Mouse (Mus musculus): ENCODE measurements at regions not wholly inside any gene's neighbourhood (a gene's known extent, or its start where the extent isn't known, plus 50 kb on each side); places are given as distances from the start of the nearest gene placed in this dataset.

- H3K9ac ChIP-seq: no peak overlapping the region
- no peaks in the 10 kb centered on the region for H3K9me3 ChIP-seq
- no peaks in the 10 kb centered on the region for H3K27me3 ChIP-seq
- no peak overlapping the region for H3K27ac ChIP-seq (replicated peaks)
- no peaks in the 10 kb centered on the region for H3K36me3 ChIP-seq
- H3K4me3 ChIP-seq: no peak overlapping the region
- H3K4me2 ChIP-seq: no peak overlapping the region
- 90% methylated on average over 3 of the region's 3 CpGs for WGBS
- no peaks in the 10 kb centered on the region for H3K4me1 ChIP-seq (replicated peaks)
- no peak for ATAC-seq (ENCODE audit: low FRiP score, low read depth)
Observed at GRCm38 (mm10) chr1:71990936-71991335, 221.2 kb downstream of the Mreg start.

GRCm38 (mm10) chr1:71988086-71988485 is 224.0 kb downstream of the Mreg start:
- no peak overlapping the region for H3K9ac ChIP-seq
- no peaks in the 10 kb centered on the region for H3K9me3 ChIP-seq
- no peaks in the 10 kb centered on the region for H3K4me1 ChIP-seq (replicated peaks)
- WGBS: 93% methylated on average over 3 of the region's 3 CpGs
- H3K27me3 ChIP-seq: no peaks in the 10 kb centered on the region
- H3K4me3 ChIP-seq: no peak overlapping the region
- no peak overlapping the region for H3K4me2 ChIP-seq
- no peaks in the 10 kb centered on the region for H3K36me3 ChIP-seq
- no peak for ATAC-seq (ENCODE audit: low FRiP score, low read depth)
- H3K27ac ChIP-seq (replicated peaks): no peak overlapping the region

- Histone ChIP-seq H3K27ac (replicated peaks) (no peak overlapping the region), H3K4me1 (replicated peaks) (no peaks in the 10 kb centered on the region), H3K9me3 (no peaks in the 10 kb centered on the region), H3K4me3 (no peak overlapping the region), H3K36me3 (no peaks in the 10 kb centered on the region), H3K27me3 (no peaks in the 10 kb centered on the region), H3K4me2 (no peak overlapping the region), H3K9ac (no peak overlapping the region)
- 85% methylated on average over 1 of the region's 1 CpGs for WGBS
- ATAC-seq (ENCODE audit: low FRiP score, low read depth): no peak
Observed at GRCm38 (mm10) chr1:71986047-71986446, 226.1 kb downstream of the Mreg start.

GRCm38 (mm10) chr1:71983786-71984185 is 228.3 kb downstream of the Mreg start:
- H3K36me3 ChIP-seq: no peaks in the 10 kb centered on the region
- H3K27ac ChIP-seq (replicated peaks): no peak overlapping the region
- no peaks in the 10 kb centered on the region for H3K4me1 ChIP-seq (replicated peaks)
- no peak overlapping the region for H3K9ac ChIP-seq
- H3K9me3 ChIP-seq: no peaks in the 10 kb centered on the region
- no peaks in the 10 kb centered on the region for H3K27me3 ChIP-seq
- H3K4me2 ChIP-seq: no peak overlapping the region
- ATAC-seq (ENCODE audit: low FRiP score, low read depth): no peak
- WGBS: 86% methylated on average over 7 of the region's 7 CpGs
- no peak overlapping the region for H3K4me3 ChIP-seq

- Histone ChIP-seq H3K27ac (replicated peaks) (no peak overlapping the region), H3K27me3 (no peaks in the 10 kb centered on the region), H3K4me2 (no peak overlapping the region), H3K4me1 (replicated peaks) (no peaks in the 10 kb centered on the region), H3K4me3 (no peak overlapping the region), H3K36me3 (no peaks in the 10 kb centered on the region), H3K9ac (no peak overlapping the region), H3K9me3 (no peaks in the 10 kb centered on the region)
- WGBS: 82% methylated on average over 5 of the region's 5 CpGs
- ATAC-seq (ENCODE audit: low FRiP score, low read depth): no peak
Observed at GRCm38 (mm10) chr1:71982423-71983262, 229.5 kb downstream of the Mreg start.

GRCm38 (mm10) chr1:71980624-71981023 is 231.5 kb downstream of the Mreg start:
- H3K4me1 ChIP-seq (replicated peaks): no peaks in the 10 kb centered on the region
- no peak overlapping the region for H3K9ac ChIP-seq
- no peaks in the 10 kb centered on the region for H3K9me3 ChIP-seq
- H3K4me2 ChIP-seq: no peak overlapping the region
- H3K27ac ChIP-seq (replicated peaks): no peak overlapping the region
- no peaks in the 10 kb centered on the region for H3K27me3 ChIP-seq
- 94% methylated on average over 4 of the region's 4 CpGs for WGBS
- ATAC-seq (ENCODE audit: low FRiP score, low read depth): no peak
- no peaks in the 10 kb centered on the region for H3K36me3 ChIP-seq
- no peak overlapping the region for H3K4me3 ChIP-seq

GRCm38 (mm10) chr1:71979261-71979660 is 232.8 kb downstream of the Mreg start:
- no peak for ATAC-seq (ENCODE audit: low FRiP score, low read depth)
- H3K4me1 ChIP-seq (replicated peaks): no peaks in the 10 kb centered on the region
- no peak overlapping the region for H3K27ac ChIP-seq (replicated peaks)
- H3K4me2 ChIP-seq: no peak overlapping the region
- no peak overlapping the region for H3K4me3 ChIP-seq
- no peak overlapping the region for H3K9ac ChIP-seq
- 68% methylated on average over 4 of the region's 4 CpGs for WGBS
- H3K36me3 ChIP-seq: no peaks in the 10 kb centered on the region
- no peaks in the 10 kb centered on the region for H3K9me3 ChIP-seq
- H3K27me3 ChIP-seq: no peaks in the 10 kb centered on the region

- 87% methylated on average over 5 of the region's 5 CpGs for WGBS
Observed at GRCm38 (mm10) chr1:71977361-71977760, 234.7 kb downstream of the Mreg start.

GRCm38 (mm10) chr1:71974715-71975114 is 237.4 kb downstream of the Mreg start:
- no peaks in the 10 kb centered on the region for H3K36me3 ChIP-seq
- no peak overlapping the region for H3K27ac ChIP-seq (replicated peaks)
- no peaks in the 10 kb centered on the region for H3K27me3 ChIP-seq
- no peak overlapping the region for H3K9ac ChIP-seq
- no peak for ATAC-seq (ENCODE audit: low FRiP score, low read depth)
- H3K4me1 ChIP-seq (replicated peaks): no peaks in the 10 kb centered on the region
- H3K9me3 ChIP-seq: no peaks in the 10 kb centered on the region
- H3K4me2 ChIP-seq: no peak overlapping the region
- 70% methylated on average over 4 of the region's 4 CpGs for WGBS
- H3K4me3 ChIP-seq: no peak overlapping the region

More at GRCm38 (mm10) chr1:71977361-71977760, 234.7 kb downstream of the Mreg start:
- Histone ChIP-seq H3K4me3 (no peak overlapping the region), H3K27me3 (no peaks in the 10 kb centered on the region), H3K27ac (replicated peaks) (no peak overlapping the region), H3K9me3 (no peaks in the 10 kb centered on the region), H3K36me3 (no peaks in the 10 kb centered on the region), H3K4me1 (replicated peaks) (no peaks in the 10 kb centered on the region), H3K4me2 (no peak overlapping the region), H3K9ac (no peak overlapping the region)
- no peak for ATAC-seq (ENCODE audit: low FRiP score, low read depth)

GRCm38 (mm10) chr1:71971943-71972342 is 240.2 kb downstream of the Mreg start:
- no peak overlapping the region for H3K4me3 ChIP-seq
- H3K9me3 ChIP-seq: no peaks in the 10 kb centered on the region
- WGBS: 77% methylated on average over 6 of the region's 6 CpGs
- no peak for ATAC-seq (ENCODE audit: low FRiP score, low read depth)
- H3K27ac ChIP-seq (replicated peaks): no peak overlapping the region
- H3K9ac ChIP-seq: no peak overlapping the region
- H3K36me3 ChIP-seq: no peaks in the 10 kb centered on the region
- H3K27me3 ChIP-seq: no peaks in the 10 kb centered on the region
- H3K4me1 ChIP-seq (replicated peaks): no peaks in the 10 kb centered on the region
- H3K4me2 ChIP-seq: no peak overlapping the region

GRCm38 (mm10) chr1:71970771-71971170 is 241.3 kb downstream of the Mreg start:
- 78% methylated on average over 2 of the region's 2 CpGs for WGBS

GRCm38 (mm10) chr1:71967574-71968104 is 244.5 kb downstream of the Mreg start:
- WGBS: 91% methylated on average over 6 of the region's 6 CpGs
- Histone ChIP-seq H3K36me3 (no peaks in the 10 kb centered on the region), H3K9me3 (no peaks in the 10 kb centered on the region), H3K4me1 (replicated peaks) (no peaks in the 10 kb centered on the region), H3K4me3 (no peak overlapping the region), H3K27me3 (no peaks in the 10 kb centered on the region), H3K9ac (no peak overlapping the region), H3K4me2 (no peak overlapping the region), H3K27ac (replicated peaks) (no peak overlapping the region)
- ATAC-seq (ENCODE audit: low FRiP score, low read depth): no peak

More at GRCm38 (mm10) chr1:71970771-71971170, 241.3 kb downstream of the Mreg start:
- no peaks in the 10 kb centered on the region for H3K9me3 ChIP-seq
- ATAC-seq (ENCODE audit: low FRiP score, low read depth): no peak
- H3K4me3 ChIP-seq: no peak overlapping the region
- no peak overlapping the region for H3K27ac ChIP-seq (replicated peaks)
- no peak overlapping the region for H3K4me2 ChIP-seq
- no peaks in the 10 kb centered on the region for H3K36me3 ChIP-seq
- H3K9ac ChIP-seq: no peak overlapping the region
- no peaks in the 10 kb centered on the region for H3K27me3 ChIP-seq
- H3K4me1 ChIP-seq (replicated peaks): no peaks in the 10 kb centered on the region

Measured in hindbrain, embryonic 15.5 days (tissue).